Mouse (Mus musculus) bone marrow macrophage, adult 2 months (primary cell): ENCODE measurements around the gene Mical3.

Experiments
- CTCF ChIP-seq: IDR thresholded peaks from 2 replicates; pipeline ENCODE4 v1.5.1; 2012; ENCODE audit warnings: low read depth, mild to moderate bottlenecking, low read length, moderate library complexity
- POLR2A ChIP-seq: IDR thresholded peaks from 2 replicates; pipeline ENCODE4 v1.6.1; 2012; ENCODE audit warnings: mild to moderate bottlenecking, low read depth, low read length, borderline replicate concordance

DNA sequence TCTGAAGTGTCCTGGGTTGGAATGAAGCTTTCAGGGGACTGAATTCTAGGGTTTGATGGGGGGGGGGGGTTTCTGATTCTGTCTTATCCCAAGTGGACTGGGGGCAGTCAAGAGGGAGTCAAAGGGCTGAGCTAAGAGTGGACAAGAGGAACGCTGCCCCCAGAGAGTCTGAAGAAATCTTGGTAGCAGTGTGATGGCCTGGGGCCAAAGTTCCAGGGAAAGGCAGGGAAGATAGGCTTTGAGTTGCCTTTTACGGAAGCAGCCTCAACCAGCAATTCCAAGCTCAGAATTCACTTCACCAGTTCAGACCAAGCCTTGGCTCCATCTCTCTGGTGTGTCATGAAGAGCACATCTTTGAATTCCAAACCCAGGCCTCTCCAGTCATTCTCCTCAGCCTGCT lies 25.2 kb upstream of the Mical3 start:
- TF ChIP-seq CTCF (no peak), POLR2A (no peak)
